Mouse (Mus musculus): Measurements from ENCODE around the gene Cdc42ep2.
"Not testable (repeated sequence)": the region's sequence is repeated elsewhere in the genome, so short reads cannot be mapped to it uniquely, and the experiment has no call there.

Gene Cdc42ep2

GRCm38 (mm10) chr19:5912103-5913006 lies 12.3 kb downstream of the Cdc42ep2 start:
- peak; percentile 99 to 100 for DNase-seq

DNA sequence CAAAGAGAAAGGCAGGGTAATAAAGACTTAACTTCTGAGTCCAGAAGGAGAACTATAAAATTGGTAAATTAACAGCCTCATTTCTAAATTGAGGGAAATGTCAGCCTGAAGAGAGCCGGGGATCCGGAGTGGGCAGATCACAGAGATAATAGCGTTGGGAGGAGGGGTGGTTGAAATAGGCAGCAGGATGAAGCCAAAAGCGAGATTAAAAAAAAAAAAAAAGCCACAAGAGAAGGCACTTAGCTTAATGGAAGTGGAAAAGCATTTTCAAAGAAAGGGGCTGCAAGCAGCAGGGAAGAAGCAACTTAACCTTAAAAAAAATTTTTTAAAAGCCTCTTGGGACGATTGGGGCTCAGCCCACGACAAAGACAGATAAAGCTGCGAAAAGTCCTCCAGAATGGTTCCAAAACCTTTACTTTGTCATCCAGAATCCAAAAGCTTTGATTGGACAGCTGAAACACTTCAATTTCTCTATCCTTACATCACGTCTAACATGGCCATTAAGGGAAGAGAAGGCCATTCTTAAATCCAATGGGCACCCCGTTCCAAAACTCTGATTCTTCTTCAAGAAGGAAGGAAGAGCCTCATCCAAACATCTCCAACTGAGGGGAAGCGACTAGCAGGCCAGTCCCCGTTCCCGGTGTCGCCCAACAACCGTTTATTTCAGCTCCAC lies 13.1 kb downstream of the Cdc42ep2 start:
- DNase-seq: no peak

- no peak for DNase-seq
Observed at GRCm38 (mm10) chr19:5910221-5910620, 14.4 kb downstream of the Cdc42ep2 start.

DNA sequence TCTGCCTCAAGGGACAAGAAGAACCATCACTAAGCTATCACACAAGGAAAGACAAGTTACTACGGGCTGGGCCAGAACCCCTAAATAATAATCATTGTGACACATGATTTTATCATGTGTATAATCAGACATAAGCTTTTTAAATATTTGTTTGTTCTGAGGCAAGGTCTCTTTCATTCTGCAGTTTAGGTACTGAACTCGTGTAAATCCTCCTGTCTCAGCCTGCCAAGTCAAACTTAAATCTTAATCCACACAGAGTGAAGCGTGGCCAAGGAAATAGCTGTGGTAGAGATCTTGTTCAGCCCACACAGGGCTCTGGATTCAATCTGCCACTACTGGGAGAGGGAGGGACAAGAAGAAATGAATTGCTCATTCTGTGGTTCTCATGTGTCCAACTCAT lies 17.3 kb downstream of the Cdc42ep2 start:
- no peak for DNase-seq

DNA sequence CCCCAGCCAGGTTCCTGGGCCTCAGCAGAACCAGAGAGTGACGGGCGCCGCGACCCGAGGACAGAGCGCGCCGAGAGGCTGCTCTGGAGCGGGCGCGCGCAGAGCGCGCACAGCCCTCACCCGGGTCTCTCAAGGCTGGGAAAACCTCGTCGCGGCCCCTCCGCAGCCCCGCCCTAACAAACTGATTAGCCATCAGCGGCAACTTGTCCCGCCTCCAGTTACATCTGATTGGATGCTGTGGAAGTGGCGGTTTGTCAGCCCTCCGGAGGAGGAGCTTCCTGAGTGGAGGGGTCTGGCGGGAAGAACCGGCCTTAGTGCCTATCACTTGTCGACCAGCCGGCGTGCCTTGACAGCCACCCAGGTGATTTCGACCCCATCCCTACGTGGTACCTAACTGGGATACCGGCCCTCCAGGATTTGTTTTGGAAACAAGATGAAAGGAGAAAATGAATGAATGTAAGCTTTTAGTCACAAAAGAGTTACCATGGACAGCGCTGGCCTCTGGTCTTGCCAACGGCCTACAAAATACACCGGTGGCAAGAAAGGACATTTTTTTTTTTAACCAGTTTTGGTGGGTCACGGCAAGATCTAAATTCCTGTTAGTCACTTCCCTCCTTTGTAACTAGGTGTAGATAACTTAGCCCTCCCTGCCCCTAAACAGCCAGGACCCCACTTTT lies 30.5 kb downstream of the Cdc42ep2 start, which contains the start of gene Tigd3:
Tigd3 (minus strand) TSS at position 148 of the 677 bp plus-strand sequence.
- DNase-seq: peak; percentile 98 to 99

DNA sequence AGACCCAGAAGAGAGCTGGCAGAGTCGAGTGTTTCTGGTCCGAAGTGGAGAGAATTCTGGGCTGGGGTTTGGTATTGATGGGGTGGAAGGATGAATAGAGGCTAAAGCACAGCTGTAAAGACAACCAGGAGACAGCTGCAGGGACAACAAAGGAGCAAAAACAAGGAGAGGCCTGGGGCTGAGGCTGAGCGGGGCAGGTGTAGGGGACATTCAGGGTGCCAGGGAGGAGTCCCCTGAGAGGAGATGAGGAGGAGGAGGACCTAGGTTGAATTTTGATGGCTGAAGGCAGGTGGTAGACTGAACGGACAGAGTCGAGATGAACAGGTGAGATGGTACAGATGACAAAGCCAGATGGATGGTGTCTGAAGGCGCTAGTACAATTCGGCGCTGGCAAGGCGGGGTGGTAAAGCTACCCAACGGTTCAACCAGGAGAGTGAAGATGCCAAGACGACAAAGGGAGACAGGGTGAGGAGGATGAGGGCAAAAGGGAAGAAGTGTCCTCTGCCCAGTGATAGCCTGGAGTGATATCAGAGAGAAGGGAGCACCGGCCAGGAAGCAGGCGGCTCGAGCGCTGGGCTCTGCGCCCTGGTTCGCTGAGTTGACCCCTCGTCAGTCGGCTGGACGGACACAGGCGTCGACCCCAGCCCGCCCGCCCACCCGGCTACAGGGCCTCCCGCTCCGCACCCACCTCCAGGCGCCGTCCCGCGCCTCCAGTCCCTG lies 31.2 kb downstream of the Cdc42ep2 start:
- DNase-seq: no peak

GRCm38 (mm10) chr19:5892735-5893134 lies 31.9 kb downstream of the Cdc42ep2 start:
- no peak for DNase-seq

DNA sequence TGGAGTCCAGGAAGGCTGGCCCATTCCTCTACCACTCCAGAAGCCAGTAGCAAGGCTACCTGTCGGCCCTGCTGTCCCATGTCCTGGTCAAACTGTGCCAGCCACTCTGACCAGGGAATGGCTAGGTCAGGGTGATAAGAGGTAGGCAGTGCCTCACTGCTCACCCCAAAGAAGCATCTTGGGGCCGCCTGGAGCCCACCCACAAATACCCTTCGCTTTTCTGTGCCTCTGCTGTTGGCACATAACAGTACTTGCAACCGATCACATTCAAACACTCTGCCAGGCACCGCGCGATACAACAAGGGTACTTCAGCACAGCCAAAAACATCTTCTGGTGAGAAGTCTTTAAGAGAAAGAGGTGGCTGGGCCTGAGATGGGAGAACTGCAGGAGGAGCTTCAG lies 32.4 kb downstream of the Cdc42ep2 start:
- no peak for DNase-seq

DNA sequence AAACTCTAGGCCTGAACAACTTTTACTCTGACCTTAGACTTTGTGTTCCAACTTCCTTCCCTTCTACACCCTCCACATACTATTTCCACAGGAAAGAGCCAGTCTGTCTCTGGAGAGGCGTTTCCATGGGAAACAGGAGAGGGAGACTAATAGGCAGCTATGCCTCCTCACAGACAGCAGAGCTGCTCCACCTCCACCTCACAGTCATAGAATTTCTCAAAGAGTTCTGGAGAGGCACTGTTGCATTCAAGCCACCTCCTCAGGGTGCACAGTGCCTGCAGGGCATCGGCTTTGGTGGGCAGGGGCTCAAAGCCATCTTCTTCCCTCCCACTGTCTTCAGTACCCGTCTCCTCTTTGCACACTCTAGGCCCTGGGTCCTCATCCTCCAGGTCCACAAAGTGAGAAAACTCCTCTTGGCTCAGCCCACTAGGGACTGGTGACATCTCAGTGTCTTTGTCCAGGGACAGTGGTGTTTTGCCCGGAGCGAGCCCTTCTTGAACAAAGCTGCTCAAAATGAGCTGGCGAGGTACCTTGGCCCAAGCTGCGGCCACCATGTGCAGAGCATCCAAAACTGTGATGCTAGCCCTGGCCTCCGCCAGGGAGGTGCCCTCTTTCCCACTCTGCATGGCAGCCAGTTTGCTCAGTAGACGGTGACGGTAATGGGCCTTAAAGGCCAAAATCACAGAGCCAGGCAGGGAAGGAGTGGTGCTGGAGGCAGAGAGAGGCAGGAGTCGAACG lies 32.9 kb downstream of the Cdc42ep2 start:
- no peak for DNase-seq

DNA sequence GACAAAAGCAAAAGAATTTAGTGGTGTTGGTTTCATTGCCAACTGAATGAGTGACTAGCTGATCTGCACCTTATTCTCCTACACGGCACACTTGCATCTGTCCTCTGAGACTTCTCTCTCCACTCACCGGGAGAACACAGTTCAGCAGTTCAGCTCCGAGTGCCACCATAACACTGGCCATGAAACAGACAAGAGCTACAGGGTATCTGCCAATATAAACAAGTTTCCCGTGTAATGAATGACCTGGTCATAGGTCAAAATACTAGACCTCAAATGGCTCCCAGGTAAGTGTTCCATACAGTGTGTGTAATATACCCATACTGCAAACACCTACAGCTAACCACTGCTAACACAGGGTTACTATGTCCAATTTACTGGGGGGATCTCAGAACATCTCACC lies 35.4 kb downstream of the Cdc42ep2 start:
- DNase-seq: no peak

DNA sequence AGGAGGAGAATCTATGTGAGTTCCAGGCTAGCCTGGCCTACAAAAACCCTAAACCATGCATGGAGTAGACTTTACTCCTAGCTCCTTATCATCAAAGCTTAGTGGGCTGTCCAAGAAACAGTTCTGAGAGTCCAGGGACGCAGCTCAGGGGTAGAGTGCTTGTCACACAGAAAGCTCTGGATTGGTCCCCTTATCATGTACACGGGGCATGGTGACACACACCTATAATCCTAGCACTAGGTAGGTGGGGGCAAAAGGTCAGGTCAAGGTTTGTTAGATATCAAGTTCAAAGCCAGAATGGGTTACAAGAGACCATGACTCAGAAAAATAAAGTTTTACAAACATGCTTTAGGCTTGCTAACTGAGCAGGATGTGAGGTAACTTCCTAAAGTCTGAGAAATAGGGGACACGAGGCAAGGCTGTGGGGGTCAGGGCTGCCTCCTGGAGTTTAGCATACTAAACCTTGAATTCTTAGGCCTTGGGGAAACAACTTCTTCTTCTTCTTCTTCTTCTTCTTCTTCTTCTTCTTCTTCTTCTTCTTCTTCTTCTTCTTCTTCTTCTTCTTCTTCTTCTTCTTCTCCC lies 37.3 kb downstream of the Cdc42ep2 start:
- no peak for DNase-seq

- no peak for DNase-seq
Observed at GRCm38 (mm10) chr19:5885838-5886237, 38.8 kb downstream of the Cdc42ep2 start.

DNA sequence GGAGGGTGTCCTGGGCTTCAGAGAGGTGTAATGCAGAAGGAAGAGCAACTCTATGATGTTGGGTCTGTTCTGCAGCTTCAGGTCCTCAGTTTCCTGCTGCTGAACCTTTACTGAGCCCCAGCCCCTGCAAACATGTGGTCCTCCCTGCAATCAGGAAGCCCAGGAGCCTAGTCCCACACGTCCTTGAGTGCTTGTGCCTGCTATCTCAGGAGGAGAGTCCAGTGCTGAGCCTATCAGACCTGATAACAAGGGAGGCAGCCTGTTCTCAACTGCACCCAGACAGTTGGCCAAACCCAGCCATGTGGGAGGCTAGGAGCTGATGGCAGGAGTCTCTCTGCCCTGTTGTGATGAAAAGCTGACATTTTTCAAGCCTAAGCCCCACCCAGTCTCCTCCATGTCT lies 40.7 kb downstream of the Cdc42ep2 start:
- no peak for DNase-seq

DNA sequence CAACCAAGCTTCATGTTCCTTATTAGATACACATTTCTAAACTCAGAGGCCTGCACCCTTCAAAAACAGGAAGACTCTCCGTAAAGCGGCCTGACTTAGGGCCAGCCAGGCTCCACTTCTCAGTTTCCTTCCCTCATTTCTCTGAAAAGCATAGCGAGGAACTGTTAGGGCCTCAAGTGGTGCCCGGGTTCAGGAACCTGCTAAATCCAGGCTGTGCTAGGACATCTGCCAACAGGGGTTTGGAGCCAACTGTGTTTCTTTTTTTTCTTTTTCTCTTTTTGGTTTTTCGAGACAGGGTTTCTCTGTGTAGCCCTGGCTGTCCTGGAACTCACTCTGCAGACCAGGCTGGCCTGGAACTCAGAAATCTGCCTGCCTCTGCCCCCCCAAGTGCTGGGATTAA lies 42.5 kb downstream of the Cdc42ep2 start:
- DNase-seq: not testable (repeated sequence)

- peak in 1 of 2 experiments; percentile 41 for DNase-seq
Observed at GRCm38 (mm10) chr19:5881155-5881554, 43.5 kb downstream of the Cdc42ep2 start.

DNA sequence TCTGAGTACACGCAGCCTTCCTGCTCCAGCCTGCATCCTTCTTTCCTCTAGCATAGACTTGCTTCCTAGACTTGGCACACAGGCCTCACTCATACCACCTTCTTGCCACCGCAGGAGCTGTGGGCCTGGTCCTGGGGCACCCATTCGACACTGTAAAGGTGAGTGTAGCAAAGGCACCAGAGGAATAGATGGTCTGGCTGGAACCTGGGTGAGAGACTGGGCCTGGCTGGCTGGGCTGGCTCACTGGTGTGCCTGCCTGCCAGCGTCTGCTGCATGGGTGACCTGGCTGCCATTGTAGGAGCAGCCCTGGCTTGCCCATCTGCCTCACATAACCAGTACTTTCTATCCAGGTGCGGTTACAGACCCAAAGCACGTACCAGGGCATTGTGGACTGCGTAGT lies 44.9 kb downstream of the Cdc42ep2 start:
- no peak for DNase-seq

DNA sequence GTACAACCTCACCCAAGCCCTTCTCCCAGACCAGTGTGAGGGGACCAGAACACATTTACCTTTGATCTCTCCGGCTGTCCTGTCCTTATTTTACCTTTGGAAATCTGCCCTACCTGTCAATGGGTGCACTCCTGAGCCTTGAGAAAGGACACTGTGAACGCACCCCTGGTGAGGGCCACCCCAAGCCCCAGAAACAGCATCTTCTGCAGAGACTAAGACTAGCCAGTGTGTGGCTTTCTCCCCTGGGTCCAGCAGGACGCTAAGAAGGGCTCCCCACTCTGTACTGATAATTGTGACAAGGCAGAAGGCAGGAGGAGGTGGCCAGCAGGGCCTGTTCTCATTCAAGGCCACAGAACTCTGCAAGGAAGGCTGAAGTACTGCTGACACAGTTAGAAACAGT lies 45.7 kb downstream of the Cdc42ep2 start:
- DNase-seq: no peak

DNA sequence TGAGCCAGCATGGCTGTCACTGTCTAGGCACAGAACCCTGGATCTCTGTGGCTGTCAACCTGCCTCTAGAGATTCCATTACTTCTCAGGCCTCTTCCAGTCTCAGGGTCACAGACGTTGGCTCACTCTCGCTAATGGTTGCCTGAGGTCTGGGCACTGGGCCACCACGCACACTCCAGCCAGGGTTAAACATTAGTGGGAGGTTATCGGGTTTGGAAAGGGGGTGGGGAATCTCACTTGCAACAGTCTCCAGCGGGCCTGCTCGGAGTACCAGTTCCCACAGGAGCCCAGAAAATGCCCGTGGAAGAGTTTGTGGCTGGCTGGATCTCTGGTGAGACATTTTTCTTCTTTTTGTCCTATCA lies 46.3 kb downstream of the Cdc42ep2 start:
- peak; percentile 70 to 79 for DNase-seq

DNA sequence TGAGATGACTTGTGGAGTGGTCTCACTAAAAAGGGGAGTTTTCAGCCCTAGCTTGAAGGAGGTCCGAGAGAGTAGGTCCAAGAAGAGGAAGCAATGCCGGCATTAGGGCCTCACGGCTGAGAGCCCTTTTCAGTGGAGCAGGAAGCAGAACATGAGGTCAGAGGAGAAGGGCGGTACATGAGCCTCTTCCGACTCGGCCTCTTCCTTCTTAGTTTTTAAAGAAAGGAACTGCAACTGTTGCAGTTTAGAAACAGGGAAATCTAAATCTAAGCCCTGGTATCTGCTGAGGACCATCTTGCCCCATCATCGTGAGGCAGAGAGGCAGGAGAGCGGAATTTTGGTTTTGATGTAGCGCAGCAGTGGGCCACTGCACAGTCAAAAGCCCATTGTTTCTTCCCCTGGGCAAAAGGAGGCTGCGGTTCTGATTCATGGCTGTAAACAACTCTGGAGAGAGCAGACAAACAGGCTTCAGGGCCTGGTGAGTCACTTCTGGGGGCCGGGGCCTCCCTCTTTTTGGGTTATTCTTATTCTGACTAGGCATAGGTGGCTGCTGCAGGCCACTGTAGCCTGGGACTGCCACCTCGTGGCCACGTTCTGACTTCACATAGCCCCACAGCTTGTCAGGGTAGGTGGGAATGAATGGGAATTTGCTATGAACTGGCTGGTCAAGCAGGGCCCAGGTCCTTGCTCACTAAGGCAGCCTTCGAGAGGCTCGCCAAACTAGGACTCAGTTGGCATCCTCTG lies 46.8 kb downstream of the Cdc42ep2 start, which contains the start of gene Slc25a45:
Slc25a45 (plus strand) TSS at position 191 of the 744 bp plus-strand sequence.
- DNase-seq: peak; percentile 85 to 91

GRCm38 (mm10) chr19:5874969-5875480 lies 49.6 kb downstream of the Cdc42ep2 start, which contains the start of gene Frmd8:
Gene Frmd8 (minus strand): TSS chr19:5875274.
- peak; percentile 97 to 98 for DNase-seq

Data from kidney, postnatal 4 days (tissue).